Mouse (Mus musculus) T-helper 1 cell (primary cell): ENCODE results near the gene Crybb3.

Experiments used
- in situ Hi-C: fragments of 300-600 bp; cut with MboI, MseI; formaldehyde crosslinking; loops from one replicate; pipeline ENCODE4 v1.15.1; 2025; ENCODE audit warnings: high pct_unique_total_duplicates

Gene Crybb3

GRCm38 (mm10) chr5:113054308-113054707, 27.1 kb downstream of the Crybb3 start:
- in situ Hi-C loops = loop anchor here (10.0 kb wide), 1 partner anchor 870 kb away; no protein-coding TSS in a partner anchor

- in situ Hi-C loops = loop anchor here (10.0 kb wide), 1 partner anchor 866 kb away; no protein-coding TSS in a partner anchor
Measured at GRCm38 (mm10) chr5:113050581-113051185, 30.7 kb downstream of the Crybb3 start.

GRCm38 (mm10) chr5:113049876-113050275, 31.5 kb downstream of the Crybb3 start:
- in situ Hi-C loops = loop anchor here (10.0 kb wide), 1 partner anchor 865 kb away; no protein-coding TSS in a partner anchor

- in situ Hi-C loops = no loop called here
Measured at GRCm38 (mm10) chr5:113045511-113046273, 35.7 kb downstream of the Crybb3 start.

- in situ Hi-C loops = no loop called here
Measured at GRCm38 (mm10) chr5:113043531-113043930, 37.9 kb downstream of the Crybb3 start.

GRCm38 (mm10) chr5:113041567-113042071, 39.8 kb downstream of the Crybb3 start:
- in situ Hi-C loops = no loop called here

GRCm38 (mm10) chr5:113040776-113041175, 40.6 kb downstream of the Crybb3 start:
- in situ Hi-C loops = no loop called here

- in situ Hi-C loops = no loop called here
Measured at GRCm38 (mm10) chr5:113038601-113039000, 42.8 kb downstream of the Crybb3 start.

- in situ Hi-C loops = no loop called here
Measured at GRCm38 (mm10) chr5:113035094-113036047, 46.0 kb downstream of the Crybb3 start.

- in situ Hi-C loops = no loop called here
Measured at GRCm38 (mm10) chr5:113031201-113031754, 50.1 kb downstream of the Crybb3 start.

- in situ Hi-C loops = no loop called here
Measured at GRCm38 (mm10) chr5:113030082-113030481, 51.3 kb downstream of the Crybb3 start.

- in situ Hi-C loops = no loop called here
Measured at GRCm38 (mm10) chr5:113026706-113027105, 54.7 kb downstream of the Crybb3 start.
